Mouse (Mus musculus) olfactory bulb, adult 2 months (tissue): ENCODE data around the gene G3bp2. TPM values are rescaled to one million over a fixed set of nuclear protein-coding genes. Genes with fewer than 3 reads are reported as not detected.
"Not testable (repeated sequence)": the region's sequence is repeated elsewhere in the genome, so short reads cannot be mapped to it uniquely, and the experiment has no call there.

ENCODE experiments used
- H3K27ac ChIP-seq: fragments of 200-500 bp; 2 replicates; pipeline ENCODE4 v1.5.1; 2012; ENCODE audit warnings: low read depth, low read length; ENCODE audit not compliant: insufficient read depth
- H3K4me1 ChIP-seq: fragments of 200-500 bp; 2 replicates; pipeline ENCODE4 v1.6.1; 2012; ENCODE audit warnings: low read length; ENCODE audit not compliant: control insufficient read depth, insufficient read depth
- H3K4me3 ChIP-seq: fragments of 200-500 bp; 2 replicates; pipeline ENCODE4 v1.5.1; 2012; ENCODE audit warnings: mild to moderate bottlenecking, low read depth, low read length, moderate library complexity; ENCODE audit not compliant: insufficient read depth
- CTCF ChIP-seq: fragments of 200-500 bp; IDR thresholded peaks from 2 replicates; pipeline ENCODE4 v1.5.1; 2012; ENCODE audit warnings: low read depth, mild to moderate bottlenecking, low read length, moderate library complexity; ENCODE audit not compliant: insufficient read depth
- POLR2A ChIP-seq: fragments of 200-500 bp; IDR thresholded peaks from 2 replicates; pipeline ENCODE4 v1.6.1; 2012; ENCODE audit warnings: mild to moderate bottlenecking, low read depth, low read length, moderate library complexity; ENCODE audit not compliant: insufficient read depth
- WGBS: fragments of 180-500 bp; shearing (Covaris S2); methylation state at CpG from one replicate; pipeline ENCODE4 v1.1.7; 2018; 5-methylcytosine and 5-hydroxymethylcytosine counted together
- polyA plus RNA-seq: library from polyadenylated mRNA; stranded (reverse); fragments of >200 nt; gene quantifications from 2 replicates; pipeline ENCODE4 v1.2.4, GENCODE M21; 2012; ENCODE audit warnings: low replicate concordance; ENCODE audit not compliant: missing spikeins, insufficient read depth, insufficient read length

G3bp2 gene
- 170 and 274 TPM in 2 replicates for polyA plus RNA-seq

- TF ChIP-seq POLR2A (peak; percentile 87), CTCF (no peak)
- peak within 1 kb of the TSS; percentile 70 for H3K4me3 ChIP-seq
- under 1% methylated on average over 65 of the region's 65 CpGs for WGBS
- 0 out of 2 replicates have a peak, but pooled peaks cover 2% of the 10 kb centered on the region for H3K4me1 ChIP-seq
- peak within 1 kb of the TSS; percentile 89 for H3K27ac ChIP-seq
These were observed at the start of gene G3bp2 for GRCm38 (mm10) chr5:92083417-92084038. TSS of gene G3bp2 (minus strand) at chr5:92083719.

GRCm38 (mm10) chr5:92133006-92133405, 49.5 kb upstream of the G3bp2 start:
- WGBS, result 85% methylated on average over 4 of the region's 4 CpGs
- H3K4me3 ChIP-seq, H3K27ac ChIP-seq: not testable (repeated sequence)
- H3K4me1 ChIP-seq, result peaks cover 10% of the 10 kb centered on the region

- 96% methylated on average over 4 of the region's 4 CpGs for WGBS
- H3K4me3 ChIP-seq, result no peak overlapping the region
- H3K27ac ChIP-seq, result no peak overlapping the region
- no peak for TF ChIP-seq POLR2A
- TF ChIP-seq CTCF, result no peak
- H3K4me1 ChIP-seq, result peaks cover 16% of the 10 kb centered on the region
These were observed 48.6 kb upstream of the G3bp2 start for GRCm38 (mm10) chr5:92132127-92132526.

- no peak for TF ChIP-seq POLR2A
- no peak for TF ChIP-seq CTCF
- Histone ChIP-seq H3K4me1 (peaks cover 17% of the 10 kb centered on the region), H3K4me3 (no peak overlapping the region), H3K27ac (no peak overlapping the region)
- 91% methylated on average over 6 of the region's 6 CpGs for WGBS
These were observed 46.6 kb upstream of the G3bp2 start for GRCm38 (mm10) chr5:92130040-92130682.

- Histone ChIP-seq H3K4me3 (no peak overlapping the region), H3K4me1 (peaks cover 17% of the 10 kb centered on the region), H3K27ac (no peak overlapping the region)
- 50% methylated on average over 1 of the region's 1 CpGs for WGBS
- no peak for TF ChIP-seq POLR2A
- TF ChIP-seq CTCF, result no peak
These were observed 45.8 kb upstream of the G3bp2 start for GRCm38 (mm10) chr5:92129321-92129768.

- H3K4me1 ChIP-seq, result peaks cover 21% of the 10 kb centered on the region
- H3K27ac ChIP-seq, result no peak overlapping the region
- H3K4me3 ChIP-seq, result no peak overlapping the region
- 22% methylated on average over 8 of the region's 8 CpGs for WGBS
- TF ChIP-seq CTCF, result no peak
- TF ChIP-seq POLR2A, result no peak
These were observed 45.1 kb upstream of the G3bp2 start for GRCm38 (mm10) chr5:92128570-92128969.

- H3K4me1 ChIP-seq, result peaks cover 21% of the 10 kb centered on the region
- no peak overlapping the region for H3K4me3 ChIP-seq
- no peak for TF ChIP-seq CTCF
- no peak for TF ChIP-seq POLR2A
- WGBS, result 92% methylated on average over 10 of the region's 10 CpGs
- H3K27ac ChIP-seq, result no peak overlapping the region
These were observed 44.2 kb upstream of the G3bp2 start for GRCm38 (mm10) chr5:92127751-92128150.

GRCm38 (mm10) chr5:92127141-92127625, 43.7 kb upstream of the G3bp2 start:
- no peak overlapping the region for H3K4me3 ChIP-seq
- peaks cover 21% of the 10 kb centered on the region for H3K4me1 ChIP-seq
- 0 out of 2 replicates have a peak overlapping the region, but pooled peaks have one; percentile 20 for H3K27ac ChIP-seq
- WGBS, result 38% methylated on average over 9 of the region's 9 CpGs
- TF ChIP-seq CTCF (no peak), POLR2A (no peak)

- Histone ChIP-seq H3K4me1 (peaks cover 21% of the 10 kb centered on the region), H3K27ac (no peak overlapping the region), H3K4me3 (no peak overlapping the region)
- 70% methylated on average over 3 of the region's 3 CpGs for WGBS
- TF ChIP-seq CTCF (no peak), POLR2A (no peak)
These were observed 41.9 kb upstream of the G3bp2 start for GRCm38 (mm10) chr5:92125446-92125845.

GRCm38 (mm10) chr5:92121636-92122035, 38.1 kb upstream of the G3bp2 start:
- 78% methylated on average over 4 of the region's 4 CpGs for WGBS
- Histone ChIP-seq H3K4me3 (no peak overlapping the region), H3K27ac (no peak overlapping the region)

More at GRCm38 (mm10) chr5:92121636-92122035, 38.1 kb upstream of the G3bp2 start:
- peaks cover 4% of the 10 kb centered on the region; the same call in 1 of the 2 replicates for H3K4me1 ChIP-seq
- no peak for TF ChIP-seq POLR2A
- TF ChIP-seq CTCF, result no peak
